In the genomic region with DNA sequence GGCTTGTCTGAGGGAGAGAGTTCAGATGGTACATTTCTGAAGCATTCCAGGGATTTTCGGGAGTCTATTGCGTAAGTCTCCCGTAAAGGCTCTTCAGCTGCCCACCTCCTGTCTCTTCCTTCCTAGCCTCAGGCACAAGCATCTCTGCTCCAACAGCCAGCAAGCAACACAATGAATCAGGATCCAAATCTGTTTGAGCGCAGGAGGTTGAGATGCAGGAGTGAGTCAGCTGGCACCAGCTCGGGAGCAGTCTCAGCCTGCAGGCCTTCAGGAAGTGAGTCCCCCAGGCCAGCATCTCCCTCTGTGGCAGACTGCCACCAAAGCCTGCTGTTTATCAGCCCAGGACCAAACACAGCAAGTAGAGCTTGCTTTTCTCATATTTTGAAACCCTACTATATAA, we compare ENCODE assay signal across 8 mouse cellular contexts. TPM values are rescaled to one million over a fixed set of nuclear protein-coding genes. Genes with fewer than 3 reads are reported as not detected.
DNase-seq lines count a peak whose midpoint lies in the region; TF ChIP-seq lines count a peak whose summit lies in the region.
"Had no signal": no experiment of that assay in that cellular context is flagged by ENCODE, and none has a peak within 500 bp of the region (broad histone marks: within the 10 kb centered on the region; RNA-seq: fewer than 3 reads in every experiment).

No protein-coding gene starts in this region.

- H3K36me3 ChIP-seq in MEL (ENCODE audit: control insufficient read depth in 1 of 2, insufficient read depth in 2 of 2, low read length in 2 of 2) = peaks cover 0 to 14% of the 10 kb centered on the region in 2 experiments; a peak in 2 of 4 replicates

- no peaks in the 10 kb centered on the region for H3K79me2 ChIP-seq in MEL (ENCODE audit: control insufficient read depth, insufficient read depth, low read length, poor library complexity)

- H3K4me1 ChIP-seq in MEL (ENCODE audit: control insufficient read depth in 1 of 2, insufficient read depth in 2 of 2, low read length in 2 of 2) = peaks cover 9 to 20% of the 10 kb centered on the region in 2 experiments
- H3K4me1 ChIP-seq: limb, embryonic 12.5 days had no signal

- H3K27me3 ChIP-seq in MEL (ENCODE audit: control insufficient read depth in 1 of 2, insufficient read depth in 2 of 2, low read length in 2 of 2) = no peaks in the 10 kb centered on the region
- H3K27me3 ChIP-seq: limb, embryonic 12.5 days had no signal

- H3K9me3 ChIP-seq in MEL (replicated peaks; ENCODE audit: insufficient read depth, low read length) = no peaks in the 10 kb centered on the region
- H3K9me3 ChIP-seq: limb, embryonic 12.5 days had no signal

- intact Hi-C loops in heart, postnatal 10 days (cut with DNase I) = loop anchor here (5.0 kb wide), 1 partner anchor 63 kb away; no protein-coding TSS in a partner anchor
- intact Hi-C loops in left cerebral cortex, postnatal 4 days (cut with DNase I) = no loop called here

- TF ChIP-seq CTCF in MEL (IDR thresholded peaks at IDR 0.05 in 2 of 3, conservative IDR thresholded peaks at IDR 0.05 in 1 of 3; ENCODE audit: control insufficient read depth in 1 of 3, insufficient read depth in 1 of 3, low read depth in 2 of 3, low read length in 3 of 3, poor library complexity in 1 of 3, severe bottlenecking in 1 of 3) = no peak

- H3K27ac ChIP-seq in MEL (ENCODE audit: control insufficient read depth, low read depth, low read length) = no peak overlapping the region
- H3K27ac ChIP-seq: limb, embryonic 12.5 days had no signal

- peak; percentile 78 for DNase-seq in MEL (ENCODE audit: low read depth, low spot score)
- peak; percentile 84 for DNase-seq in adrenal gland, adult 2 months
- DNase-seq in fibroblast of lung, adult 2 months (ENCODE audit: low read depth) = peak; percentile 87
- peak; percentile 81 to 82 for DNase-seq in heart, postnatal 10 days
- DNase-seq in left cerebral cortex, postnatal 4 days = peak; percentile 30
- DNase-seq in testis, postnatal 14 days (ENCODE audit: low spot score) = peak; percentile 43
- no peak for DNase-seq in embryo, embryonic 10.5 days (ENCODE audit: low spot score)

- H3K9ac ChIP-seq in MEL (ENCODE audit: control insufficient read depth, low read depth, low read length, poor library complexity, severe bottlenecking) = no peak overlapping the region
- H3K9ac ChIP-seq: limb, embryonic 12.5 days had no signal

- peak in 1 of 2 experiments; percentile 52; a peak in 2 of 4 replicates for TF ChIP-seq EP300 in MEL (IDR thresholded peaks at IDR 0.05; ENCODE audit: low read depth in 1 of 2, low read length in 2 of 2)

- TF ChIP-seq POLR2A in MEL (IDR thresholded peaks at IDR 0.05; ENCODE audit: control insufficient read depth in 1 of 2, insufficient read depth in 1 of 2, low read depth in 1 of 2, low read length in 2 of 2, poor library complexity in 1 of 2) = no peak

- no peak for TF ChIP-seq RAD21 in MEL (IDR thresholded peaks at IDR 0.05; ENCODE audit: low read depth, low read length)

- no peak overlapping the region for H3K4me3 ChIP-seq in MEL (ENCODE audit: control insufficient read depth in 1 of 2, insufficient read depth in 1 of 2, low read depth in 2 of 2, low read length in 2 of 2)
- H3K4me3 ChIP-seq: limb, embryonic 12.5 days had no signal

TF ChIP-seq in MEL, 35 proteins besides CTCF, POLR2A, EP300 and RAD21:
- TF ChIP-seq RCOR1 (IDR thresholded peaks at IDR 0.05; ENCODE audit: low read depth, low read length) (peak; percentile 53; the same call in 1 of the 2 replicates), ETS1 (IDR thresholded peaks at IDR 0.05; ENCODE audit: low read depth, low read length) (peak; percentile 51; the same call in 1 of the 2 replicates), GATA1 (IDR thresholded peaks at IDR 0.05; ENCODE audit: low read depth, low read length) (peak; percentile 31; the same call in 1 of the 2 replicates), CHD1 (IDR thresholded peaks at IDR 0.05; ENCODE audit: low read depth, low read length) (no peak), ZC3H11A (IDR thresholded peaks at IDR 0.05; ENCODE audit: low read depth, low read length) (no peak), BHLHE40 (IDR thresholded peaks at IDR 0.05; ENCODE audit: borderline replicate concordance, low read depth, low read length) (no peak), TAL1 (IDR thresholded peaks at IDR 0.05; ENCODE audit: low read length) (peak; percentile 73), MEF2A (IDR thresholded peaks at IDR 0.05; ENCODE audit: extremely low read depth, insufficient replicate concordance, low read depth, low read length, poor library complexity, severe bottlenecking) (no peak), ELF1 (IDR thresholded peaks at IDR 0.05; ENCODE audit: low read depth, low read length) (no peak), TCF12 (IDR thresholded peaks at IDR 0.05; ENCODE audit: low read depth, low read length) (0 out of 2 replicates have a peak, but pooled peaks have one; percentile 39)
TF ChIP-seq in MEL: peak in this region for 5.

RNA-seq across cellular contexts. Expression of a gene that starts 15.6 kb away (rescaled TPM):
- total RNA-seq in MEL (2012; rRNA removed) = 719 and 722 TPM in 2 replicates
- 100 to 1,000 TPM in 1 of 2 experiments, not detected in 1; 320 TPM for polyA plus RNA-seq in MEL (2012; ENCODE audit: insufficient read depth in 1 of 2, insufficient read length in 2 of 2, low read depth in 1 of 2, low replicate concordance in 2 of 2, missing spikeins in 1 of 2)
- total RNA-seq in adrenal gland, adult 2 months (2021) = 100 to 1,000 TPM; 557 to 696 TPM
- polyA plus RNA-seq in adrenal gland, adult 2 months (2012; rRNA removed) = 184 and 248 TPM in 2 replicates
- 1,000 to 10,000 TPM; 1,370 to 1,379 TPM for total RNA-seq in heart, postnatal 10 days (2021)
- 100 to 1,000 TPM; 325 to 329 TPM for total RNA-seq in left cerebral cortex, postnatal 4 days (2021)

RNA-seq across cellular contexts. Expression of a gene that starts 23.9 kb away (rescaled TPM):
- total RNA-seq in MEL (2012; rRNA removed) = 4.7 and 6.2 TPM in 2 replicates
- polyA plus RNA-seq in MEL (2012; ENCODE audit: insufficient read depth in 1 of 2, insufficient read length in 2 of 2, low read depth in 1 of 2, low replicate concordance in 2 of 2, missing spikeins in 1 of 2) = 10 to 100 TPM; 11.7 to 27.3 TPM
- total RNA-seq in adrenal gland, adult 2 months (2021) = 10 to 100 TPM; 20.0 to 38.4 TPM
- polyA plus RNA-seq in adrenal gland, adult 2 months (2012; rRNA removed) = 12.9 and 19.4 TPM in 2 replicates
- 10 to 100 TPM; 25.0 to 30.3 TPM for total RNA-seq in heart, postnatal 10 days (2021)
- total RNA-seq in left cerebral cortex, postnatal 4 days (2021) = 10 to 100 TPM; 67.5 to 70.0 TPM
